Mouse (Mus musculus) CH12.LX (cell line): ENCODE measurements at regions not wholly inside any gene's neighbourhood (a gene's known extent, or its start where the extent isn't known, plus 50 kb on each side); places are given as distances from the start of the nearest gene placed in this dataset.
A peak's percentile ranks its signal among the peaks of the same experiment; 100 is the strongest.

Source experiments
- DNase-seq: peaks from one replicate; pipeline ENCODE4 v3.0.0-alpha.2; 2013; ENCODE audit errors: extremely low read depth
- H3K27ac ChIP-seq: 2 replicates; pipeline ENCODE4 v1.5.1; 2012; ENCODE audit warnings: low read depth, mild to moderate bottlenecking, control low read depth, moderate library complexity; ENCODE audit not compliant: insufficient read depth
- H3K27me3 ChIP-seq: replicated peaks from 2 replicates; pipeline ENCODE3; 2012; ENCODE audit warnings: inconsistent platforms
- H3K36me3 ChIP-seq, 2 experiments: replicated peaks in 1 of 2; 2 replicates each; pipeline versions ENCODE3 to v1.6.1; 2012; ENCODE audit warnings: inconsistent platforms in 1 of 2, low read length in 1 of 2, mild to moderate bottlenecking in 1 of 2, mixed read lengths in 1 of 2, moderate library complexity in 1 of 2; ENCODE audit not compliant: control insufficient read depth in 1 of 2, insufficient read depth in 1 of 2
- H3K4me1 ChIP-seq, 2 experiments: 2 replicates each; pipeline ENCODE4 v1.6.1; 2012; ENCODE audit warnings: inconsistent platforms in 1 of 2, moderate library complexity in 1 of 2; ENCODE audit not compliant: insufficient read depth in 2 of 2, control insufficient read depth in 1 of 2
- H3K4me2 ChIP-seq: 2 replicates; pipeline ENCODE4 v1.6.1; 2012; ENCODE audit warnings: low read depth, mild to moderate bottlenecking, control low read depth; ENCODE audit not compliant: poor library complexity, insufficient read depth, severe bottlenecking
- H3K4me3 ChIP-seq, 3 experiments: fragments of 150-350 bp in 1 of 3; sonication (generic) in 1 of 3; replicated peaks in 1 of 3; 2 replicates each; pipeline versions ENCODE3 to v1.5.1; 2011 to 2012; ENCODE audit warnings: low read depth in 2 of 3, low read length in 2 of 3, mild to moderate bottlenecking in 2 of 3, moderate library complexity in 2 of 3, control low read depth in 1 of 3, improper control_type of control experiment in 1 of 3, inconsistent platforms in 1 of 3, mixed read lengths in 1 of 3; ENCODE audit not compliant: poor library complexity in 1 of 3
- H3K79me2 ChIP-seq: replicated peaks from 2 replicates; pipeline ENCODE4 v1.6.1; 2012; ENCODE audit warnings: mild to moderate bottlenecking, moderate library complexity; ENCODE audit not compliant: control insufficient read depth, poor library complexity, insufficient read depth, severe bottlenecking; ENCODE audit errors: extremely low read depth
- H3K9ac ChIP-seq: 2 replicates; pipeline ENCODE4 v1.6.1; 2012; ENCODE audit warnings: low read depth, mild to moderate bottlenecking, control low read depth, moderate library complexity; ENCODE audit not compliant: insufficient read depth
- H3K9me3 ChIP-seq: replicated peaks from 2 replicates; pipeline ENCODE3; 2012; ENCODE audit warnings: low read length, inconsistent platforms, mixed read lengths
- BHLHE40 ChIP-seq: IDR thresholded peaks from 2 replicates; pipeline ENCODE4 v1.6.1; 2011; ENCODE audit warnings: mild to moderate bottlenecking, low read depth, low read length, improper control_type of control experiment
- CHD2 ChIP-seq: IDR thresholded peaks from 2 replicates; pipeline ENCODE4 v1.6.1; 2011; ENCODE audit warnings: low read length, improper control_type of control experiment
- CTCF ChIP-seq, 2 experiments: IDR thresholded peaks in 1 of 2; conservative IDR thresholded peaks in 1 of 2; 2 replicates each; pipeline ENCODE4 v1.5.1; 2011 to 2012; ENCODE audit warnings: low read depth in 2 of 2, low read length in 2 of 2, improper control_type of control experiment in 1 of 2, inconsistent platforms in 1 of 2, mild to moderate bottlenecking in 1 of 2, moderate library complexity in 1 of 2
- E2F4 ChIP-seq: IDR thresholded peaks from 2 replicates; pipeline ENCODE4 v1.6.1; 2011; ENCODE audit warnings: low read depth, low read length, improper control_type of control experiment; ENCODE audit not compliant: insufficient replicate concordance
- ELF1 ChIP-seq: IDR thresholded peaks from 2 replicates; pipeline ENCODE4 v1.6.1; 2014; ENCODE audit warnings: low read depth, mild to moderate bottlenecking, inconsistent platforms, low read length, improper control_type of control experiment
- EP300 ChIP-seq: IDR thresholded peaks from 2 replicates; pipeline ENCODE4 v1.6.1; 2011; ENCODE audit warnings: low read length, improper control_type of control experiment
- ETS1 ChIP-seq: conservative IDR thresholded peaks from 2 replicates; pipeline ENCODE4 v1.6.1; 2012; ENCODE audit warnings: low read depth, mild to moderate bottlenecking, inconsistent platforms, low read length, improper control_type of control experiment, moderate library complexity
- HCFC1 ChIP-seq: IDR thresholded peaks from 2 replicates; pipeline ENCODE4 v1.6.1; 2012; ENCODE audit warnings: low read depth, mild to moderate bottlenecking, inconsistent platforms, low read length, improper control_type of control experiment
- IRF4 ChIP-seq: IDR thresholded peaks from 2 replicates; pipeline ENCODE4 v1.6.1; 2014; ENCODE audit warnings: low read depth, mild to moderate bottlenecking, inconsistent platforms, low read length, improper control_type of control experiment
- JUND ChIP-seq: conservative IDR thresholded peaks from 2 replicates; pipeline ENCODE4 v1.6.1; 2011; ENCODE audit warnings: low read depth, low read length, improper control_type of control experiment
- MAX ChIP-seq: IDR thresholded peaks from 2 replicates; pipeline ENCODE4 v1.6.1; 2011; ENCODE audit warnings: low read length, improper control_type of control experiment
- MAZ ChIP-seq: IDR thresholded peaks from 2 replicates; pipeline ENCODE4 v1.6.1; 2012; ENCODE audit warnings: low read depth, mild to moderate bottlenecking, inconsistent platforms, low read length, improper control_type of control experiment, moderate library complexity
- MEF2A ChIP-seq: IDR thresholded peaks from 2 replicates; pipeline ENCODE4 v1.6.1; 2014; ENCODE audit warnings: low read depth, mild to moderate bottlenecking, inconsistent platforms, low read length, improper control_type of control experiment, borderline replicate concordance
- MXI1 ChIP-seq: IDR thresholded peaks from 2 replicates; pipeline ENCODE4 v1.6.1; 2011; ENCODE audit warnings: mild to moderate bottlenecking, low read depth, low read length, improper control_type of control experiment
- MYC ChIP-seq: IDR thresholded peaks from 2 replicates; pipeline ENCODE4 v1.6.1; 2011; ENCODE audit warnings: low read depth, mild to moderate bottlenecking, improper control_type of control experiment, low read length
- NELFE ChIP-seq: IDR thresholded peaks from 2 replicates; pipeline ENCODE4 v1.6.1; 2011; ENCODE audit warnings: low read depth, low read length, improper control_type of control experiment
- NRF1 ChIP-seq: IDR thresholded peaks from 2 replicates; pipeline ENCODE4 v1.6.1; 2014; ENCODE audit warnings: low read depth, mild to moderate bottlenecking, inconsistent platforms, low read length, improper control_type of control experiment, moderate library complexity
- PAX5 ChIP-seq: IDR thresholded peaks from 2 replicates; pipeline ENCODE4 v1.6.1; 2012; ENCODE audit warnings: low read length, inconsistent platforms, mixed read lengths
- POLR2A ChIP-seq: IDR thresholded peaks from 2 replicates; pipeline ENCODE4 v1.6.1; 2011; ENCODE audit warnings: low read depth, mild to moderate bottlenecking, improper control_type of control experiment, low read length
- RCOR1 ChIP-seq: conservative IDR thresholded peaks from 2 replicates; pipeline ENCODE4 v1.6.1; 2012; ENCODE audit warnings: low read depth, mild to moderate bottlenecking, inconsistent platforms, low read length, improper control_type of control experiment
- SIN3A ChIP-seq: IDR thresholded peaks from 2 replicates; pipeline ENCODE4 v1.6.1; 2012; ENCODE audit warnings: low read length, improper control_type of control experiment, inconsistent platforms
- SMC3 ChIP-seq: IDR thresholded peaks from 2 replicates; pipeline ENCODE4 v1.6.1; 2011; ENCODE audit warnings: low read depth, low read length, improper control_type of control experiment
- TCF12 ChIP-seq: IDR thresholded peaks from 2 replicates; pipeline ENCODE4 v1.6.1; 2014; ENCODE audit warnings: low read depth, mild to moderate bottlenecking, inconsistent platforms, low read length, improper control_type of control experiment
- ZC3H11A ChIP-seq: IDR thresholded peaks from 2 replicates; pipeline ENCODE4 v1.6.1; 2012; ENCODE audit warnings: low read depth, mild to moderate bottlenecking, inconsistent platforms, low read length, improper control_type of control experiment
- ZMIZ1 ChIP-seq: IDR thresholded peaks from 2 replicates; pipeline ENCODE4 v1.6.1; 2012; ENCODE audit warnings: low read depth, mild to moderate bottlenecking, inconsistent platforms, low read length, improper control_type of control experiment
- dilution Hi-C: fragments of 300-500 bp; cut with MboI; formaldehyde crosslinking; loops from 2 replicates; pipeline ENCODE4 v1.14.3; 2020; ENCODE audit warnings: low sequenced_read_pairs; ENCODE audit not compliant: extremely low pct_unique_long_range_greater_than_20kb, extremely low pct_ligation_motif_present
- in situ Hi-C: fragments of 300-500 bp; cut with MboI; formaldehyde crosslinking; loops from 3 replicates; pipeline ENCODE4 v1.14.3; 2019; ENCODE audit warnings: low sequenced_read_pairs, low pct_ligation_motif_present, low pct_unique_long_range_greater_than_20kb, mixed read lengths

DNA sequence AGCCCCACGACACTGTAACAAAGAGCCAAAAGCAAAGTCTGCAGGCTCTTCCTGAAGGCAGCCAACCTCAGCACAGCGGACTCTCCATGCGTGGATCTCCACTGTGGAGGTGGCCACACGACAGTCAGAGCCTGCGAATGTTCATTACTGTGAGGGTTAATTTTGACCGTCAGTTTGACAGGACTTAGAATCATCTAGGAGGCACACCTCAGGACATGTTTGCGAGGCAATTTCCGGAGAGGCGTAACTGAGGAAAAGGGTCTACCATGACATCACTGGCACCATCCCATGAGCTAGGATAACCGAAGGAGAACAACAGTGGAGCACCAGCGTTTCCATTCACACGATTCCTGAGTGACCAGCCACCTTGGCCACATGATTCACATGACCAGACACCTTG lies 186.9 kb downstream of the Tcp10c start:
- no peak for TF ChIP-seq ELF1
- no peak for TF ChIP-seq NELFE
- TF ChIP-seq POLR2A = no peak
- no peak for TF ChIP-seq JUND
- no peak for TF ChIP-seq HCFC1
- no peak for TF ChIP-seq CHD2
- TF ChIP-seq ZC3H11A = no peak
- TF ChIP-seq CTCF (conservative IDR thresholded peaks at IDR 0.05 in 1 of 2, IDR thresholded peaks at IDR 0.05 in 1 of 2; ENCODE audit: low read depth in 2 of 2, low read length in 2 of 2) = no peak
- TF ChIP-seq PAX5 = no peak
- TF ChIP-seq NRF1 = no peak
- TF ChIP-seq SIN3A = no peak
- no peak overlapping the region for H3K4me2 ChIP-seq
- dilution Hi-C loops = no loop called here
- H3K4me1 ChIP-seq = peaks cover 4 to 29% of the 10 kb centered on the region in 2 experiments; a peak in 3 of 4 replicates
- H3K27me3 ChIP-seq = no peaks in the 10 kb centered on the region
- no peaks in the 10 kb centered on the region for H3K79me2 ChIP-seq
- no peak overlapping the region for H3K9ac ChIP-seq
- no peak overlapping the region for H3K4me3 ChIP-seq
- DNase-seq = no peak
- H3K9me3 ChIP-seq = peaks cover 22% of the 10 kb centered on the region
- in situ Hi-C loops = no loop called here
- H3K27ac ChIP-seq = no peak overlapping the region
- no peaks in the 10 kb centered on the region for H3K36me3 ChIP-seq

DNA sequence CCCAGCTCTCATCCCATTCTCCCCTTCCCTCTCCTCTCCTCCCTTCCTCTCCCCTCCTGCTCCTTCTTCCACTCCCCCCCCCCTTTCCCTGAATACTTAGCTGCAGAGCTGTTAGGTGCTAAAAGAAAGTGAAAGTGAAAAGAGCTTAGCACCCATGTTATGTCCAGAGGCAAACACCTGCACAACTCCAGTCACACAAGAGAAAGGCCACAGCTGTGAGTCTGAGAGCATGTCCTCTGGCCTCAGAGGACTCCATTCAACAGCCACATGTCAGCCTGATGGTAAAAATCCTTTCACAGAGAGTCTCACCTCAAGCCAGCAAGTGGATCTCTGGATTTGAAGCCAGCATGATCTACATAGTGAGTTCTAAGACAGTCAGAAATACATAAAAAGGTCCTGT lies 187.9 kb downstream of the Tcp10c start:
- H3K9me3 ChIP-seq = peaks cover 31% of the 10 kb centered on the region
- peak overlapping the region; percentile 52 for H3K4me2 ChIP-seq
- no peak overlapping the region for H3K4me3 ChIP-seq
- H3K27me3 ChIP-seq = no peaks in the 10 kb centered on the region
- H3K27ac ChIP-seq = no peak overlapping the region
- no peak overlapping the region for H3K9ac ChIP-seq
- DNase-seq = peak; percentile 83
- in situ Hi-C loops (no loop called here), dilution Hi-C loops (no loop called here)
- 0 out of 2 replicates have a peak, but pooled peaks have one; percentile 19 for TF ChIP-seq HCFC1
- TF ChIP-seq MXI1 = peak; percentile 78
- TF ChIP-seq IRF4 = peak; percentile 85
- peak; percentile 95 for TF ChIP-seq MAZ
- no peak for TF ChIP-seq E2F4
- peak; percentile 93 for TF ChIP-seq TCF12
- TF ChIP-seq CTCF (conservative IDR thresholded peaks at IDR 0.05 in 1 of 2, IDR thresholded peaks at IDR 0.05 in 1 of 2; ENCODE audit: low read depth in 2 of 2, low read length in 2 of 2) = no peak
- TF ChIP-seq BHLHE40 = peak; percentile 82
- 0 out of 2 replicates have a peak, but pooled peaks have one; percentile 37 for TF ChIP-seq CHD2
- TF ChIP-seq RCOR1 = peak; percentile 61; the same call in 1 of the 2 replicates
- peak; percentile 96 for TF ChIP-seq ETS1
- peak; percentile 73; the same call in 1 of the 2 replicates for TF ChIP-seq EP300
- 0 out of 2 replicates have a peak, but pooled peaks have one; percentile 27 for TF ChIP-seq MEF2A
- TF ChIP-seq MAX = peak; percentile 67
- no peak for TF ChIP-seq ELF1
- peak; percentile 75 for TF ChIP-seq MYC
- TF ChIP-seq SMC3 = 0 out of 2 replicates have a peak, but pooled peaks have one; percentile 12
- peak; percentile 55 for TF ChIP-seq SIN3A
- no peak for TF ChIP-seq ZMIZ1
- H3K79me2 ChIP-seq = no peaks in the 10 kb centered on the region
- H3K36me3 ChIP-seq = no peaks in the 10 kb centered on the region
- peaks cover 4 to 29% of the 10 kb centered on the region in 2 experiments; a peak in 3 of 4 replicates for H3K4me1 ChIP-seq
